Mouse (Mus musculus) liver, adult 2 months (tissue): ENCODE measurements around the gene Cabp1.

Experiments used
- CTCF ChIP-seq: fragments of 200-500 bp; IDR thresholded peaks from 2 replicates; pipeline ENCODE4 v1.5.1; 2011; ENCODE audit warnings: low read depth, low read length, control low read depth
- POLR2A ChIP-seq: fragments of 200-500 bp; IDR thresholded peaks from 2 replicates; pipeline ENCODE4 v1.6.1; 2011; ENCODE audit warnings: low read length, control low read depth; ENCODE audit not compliant: insufficient read depth; ENCODE audit errors: extremely low read depth

DNA sequence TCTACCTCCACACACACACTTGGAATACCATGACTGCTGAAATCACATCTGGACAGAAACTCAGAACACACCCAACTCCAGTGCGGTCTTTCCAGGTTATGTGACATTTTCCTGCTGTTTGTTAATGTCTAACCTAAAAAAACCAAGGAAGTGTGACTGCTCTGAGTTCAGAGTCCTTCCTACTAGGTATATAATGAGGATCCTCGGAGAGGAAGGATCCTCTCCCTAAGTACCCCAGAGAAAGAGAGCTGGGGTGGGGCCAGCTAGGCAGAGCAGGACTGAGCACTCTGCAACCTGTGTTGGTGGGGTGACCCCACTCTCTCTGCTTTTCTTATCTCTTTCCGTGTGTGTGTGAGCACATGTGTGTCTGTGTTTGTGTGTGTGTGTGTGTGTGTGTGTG, 46.8 kb downstream of the Cabp1 start:
- TF ChIP-seq CTCF (no peak), POLR2A (no peak)
